Mouse (Mus musculus): ENCODE data around the gene Zbtb49.
A peak's percentile ranks its signal among the peaks of the same experiment; 100 is the strongest.

Zbtb49 gene

DNA sequence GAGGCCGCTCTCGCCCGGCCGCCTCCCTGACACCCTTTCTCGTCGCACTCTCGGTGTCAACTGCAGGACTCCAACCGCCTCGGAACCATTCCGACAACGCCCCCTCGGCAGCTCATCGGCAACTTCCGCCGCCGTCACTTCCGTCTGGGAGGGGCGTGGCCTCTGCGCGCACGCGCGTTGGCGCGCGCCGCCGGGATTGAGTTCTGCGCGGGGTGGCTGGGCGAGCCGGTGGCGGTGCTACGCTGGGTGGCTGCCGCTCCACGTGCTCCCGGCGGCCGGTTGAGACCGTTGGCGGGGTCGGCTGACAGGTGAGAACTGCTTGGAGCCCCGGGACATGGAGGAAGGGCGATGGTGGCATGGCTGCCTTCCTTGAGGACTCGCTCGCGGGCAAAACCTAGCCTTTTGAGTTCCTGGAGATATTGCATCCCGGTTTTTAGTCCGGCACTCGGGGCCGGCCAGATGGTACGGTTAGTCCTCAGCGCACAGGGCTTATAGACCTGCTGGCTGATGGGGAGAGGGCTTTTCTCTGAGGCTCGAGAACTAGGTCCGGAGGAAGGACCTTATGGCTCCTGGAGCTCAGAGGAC is at the start of gene Zbtb49, which contains the start of gene Lyar:
Gene Zbtb49, minus strand, starts transcription at position 130 of the 585 bp plus-strand sequence.
Gene Lyar, plus strand, starts transcription at position 143 of the 585 bp plus-strand sequence.
- peak; percentile 94 for DNase-seq (ENCODE audit: low spot score)

DNA sequence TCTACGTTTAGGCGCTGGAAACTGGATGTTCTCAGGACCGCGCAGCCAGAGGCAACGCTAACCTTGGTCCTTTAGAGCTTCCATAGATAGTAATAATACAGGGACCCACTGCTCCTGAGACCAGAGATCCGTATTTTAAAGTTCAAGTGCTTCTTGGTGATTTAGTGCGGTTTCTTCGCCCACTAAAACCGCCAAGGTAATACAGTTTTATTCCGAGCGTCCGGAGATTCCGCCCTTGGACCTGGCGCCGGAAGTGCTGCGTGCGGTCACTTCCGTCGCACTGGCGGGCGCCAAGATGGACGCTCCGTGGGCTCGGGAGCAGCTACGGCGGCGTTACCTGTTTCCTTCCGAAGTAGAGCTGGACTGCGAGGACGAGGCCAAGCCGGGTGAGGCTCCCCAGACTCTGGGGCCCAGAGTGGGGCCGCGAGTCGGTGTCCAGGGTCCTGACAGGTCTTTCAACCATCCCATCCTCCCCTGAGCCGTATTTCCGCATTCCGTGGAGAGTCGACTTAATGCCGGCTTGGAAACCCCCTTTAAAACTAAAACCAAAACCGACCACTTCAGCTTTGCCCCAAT is 39.9 kb upstream of the Zbtb49 start, which contains the start of gene Tmem128:
Gene Tmem128, plus strand, starts transcription at position 79 of the 576 bp plus-strand sequence.
- peak; percentile 32 for DNase-seq (ENCODE audit: low spot score)

DNA sequence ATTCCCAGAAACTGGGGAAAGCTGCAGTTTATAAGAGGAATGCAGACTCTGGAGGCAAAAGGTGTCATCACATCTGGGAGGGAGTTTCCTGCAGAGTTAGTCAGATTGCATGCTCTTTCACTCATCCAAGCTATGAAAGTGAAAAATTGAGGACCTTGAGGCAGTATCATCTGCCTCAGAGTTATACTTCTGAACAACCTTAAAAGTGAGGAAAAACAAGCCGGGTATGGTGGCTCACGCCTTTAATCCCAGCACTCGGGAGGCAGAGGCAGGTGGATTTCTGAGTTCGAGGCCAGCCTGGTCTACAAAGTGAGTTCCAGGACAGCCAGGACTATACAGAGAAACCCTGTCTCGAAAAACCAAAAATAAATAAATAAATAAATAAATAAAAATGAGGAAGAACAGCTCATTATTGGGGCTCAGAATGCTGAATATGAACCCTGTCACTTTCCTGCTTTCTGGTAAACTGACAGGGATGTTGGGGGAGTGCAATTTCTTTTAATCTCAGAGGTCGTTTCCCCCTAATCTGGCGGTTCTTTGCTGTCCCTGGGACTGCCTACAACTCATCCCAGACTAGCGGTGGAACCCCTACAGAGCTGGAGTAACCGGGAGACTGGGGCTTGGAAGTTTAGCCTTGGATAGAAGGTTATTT is 39.3 kb upstream of the Zbtb49 start:
- DNase-seq (ENCODE audit: low spot score), result no peak

GRCm38 (mm10) chr5:38258773-38259146 is 38.5 kb upstream of the Zbtb49 start:
- DNase-seq (ENCODE audit: low spot score), result no peak

GRCm38 (mm10) chr5:38258034-38258772 is 37.9 kb upstream of the Zbtb49 start:
- DNase-seq (ENCODE audit: low spot score), result no peak

- no peak for DNase-seq (ENCODE audit: low spot score)
These were observed 36.3 kb upstream of the Zbtb49 start for GRCm38 (mm10) chr5:38256551-38256950.

DNA sequence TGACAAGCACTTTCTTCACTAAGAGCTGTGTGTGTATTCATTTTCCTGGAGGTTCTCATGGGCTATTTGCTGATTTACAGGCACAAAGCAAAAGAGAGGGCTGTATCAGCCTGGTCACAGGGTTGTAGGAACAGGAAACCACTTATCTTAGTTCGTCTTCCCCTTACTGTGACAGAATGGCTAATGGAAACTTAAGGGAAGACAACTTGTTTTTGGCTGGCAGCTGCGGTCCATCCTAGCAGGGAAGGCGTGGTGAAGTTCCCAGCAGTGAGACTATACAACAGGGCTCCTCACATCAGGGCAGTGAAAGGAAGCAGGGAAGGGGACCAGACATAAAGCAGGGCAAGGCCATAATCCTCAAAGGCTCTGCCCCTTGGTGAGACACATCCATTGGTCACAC is 35.4 kb upstream of the Zbtb49 start:
- no peak for DNase-seq (ENCODE audit: low spot score)

DNA sequence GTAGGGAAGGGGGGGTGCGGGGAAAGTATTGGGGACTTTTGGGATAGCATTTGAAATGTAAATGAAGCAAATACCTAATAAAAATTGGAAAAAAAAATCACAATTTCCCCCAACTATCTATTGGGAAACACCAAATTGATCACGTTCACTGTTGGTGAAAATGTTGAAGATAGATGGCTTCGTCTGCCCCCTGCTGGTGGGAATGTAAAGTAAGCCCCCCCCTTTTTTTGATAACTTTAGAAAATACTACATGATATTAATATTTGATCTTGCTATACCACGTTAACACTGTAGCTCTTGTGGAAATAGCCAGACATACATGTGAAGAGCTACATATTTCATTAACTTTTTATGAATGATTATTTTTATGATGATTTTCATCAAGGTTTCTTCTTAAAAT is 34.9 kb upstream of the Zbtb49 start:
- DNase-seq (ENCODE audit: low spot score), result no peak

GRCm38 (mm10) chr5:38241966-38242365 is 21.7 kb upstream of the Zbtb49 start:
- no peak for DNase-seq (ENCODE audit: low spot score)

GRCm38 (mm10) chr5:38241473-38241834 is 21.2 kb upstream of the Zbtb49 start:
- no peak for DNase-seq (ENCODE audit: low spot score)

DNA sequence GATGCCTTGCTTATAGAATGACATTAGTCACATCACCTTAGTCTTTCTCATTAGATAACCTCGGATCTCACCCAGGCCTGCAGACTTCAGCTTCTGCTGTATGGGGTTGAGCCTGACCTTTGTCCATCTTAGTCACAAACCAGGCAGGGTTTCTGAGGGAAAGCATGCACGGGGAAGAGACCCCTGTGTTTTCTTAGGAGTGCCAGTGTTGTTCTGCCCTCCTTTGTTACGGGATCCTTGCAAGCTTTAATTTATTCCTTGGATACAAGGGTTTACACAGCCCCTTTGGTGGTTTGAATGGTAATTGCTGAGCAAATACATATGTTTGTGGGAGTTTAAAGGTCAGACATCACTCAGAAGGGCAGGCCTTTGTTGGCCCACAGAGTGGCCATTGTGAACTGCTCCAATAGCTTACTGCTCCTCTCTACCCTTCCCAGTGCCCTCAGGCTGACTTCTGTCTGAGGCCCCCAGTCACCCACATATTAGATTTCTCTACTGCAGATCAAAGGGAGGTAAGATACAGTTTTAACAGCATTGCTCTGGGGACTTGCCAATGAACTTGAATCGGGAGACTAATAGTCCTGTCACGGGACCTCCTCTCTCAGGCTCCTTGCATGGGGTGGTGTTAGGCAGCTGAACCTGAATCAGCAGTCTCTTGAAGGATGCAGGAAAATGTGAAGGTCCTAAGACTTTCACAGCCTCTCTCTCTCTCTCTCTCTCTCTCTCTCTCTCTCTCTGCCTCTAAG is 20.6 kb upstream of the Zbtb49 start:
- no peak for DNase-seq (ENCODE audit: low spot score)

GRCm38 (mm10) chr5:38236627-38237026 is 16.4 kb upstream of the Zbtb49 start:
- DNase-seq (ENCODE audit: low spot score), result no peak

DNA sequence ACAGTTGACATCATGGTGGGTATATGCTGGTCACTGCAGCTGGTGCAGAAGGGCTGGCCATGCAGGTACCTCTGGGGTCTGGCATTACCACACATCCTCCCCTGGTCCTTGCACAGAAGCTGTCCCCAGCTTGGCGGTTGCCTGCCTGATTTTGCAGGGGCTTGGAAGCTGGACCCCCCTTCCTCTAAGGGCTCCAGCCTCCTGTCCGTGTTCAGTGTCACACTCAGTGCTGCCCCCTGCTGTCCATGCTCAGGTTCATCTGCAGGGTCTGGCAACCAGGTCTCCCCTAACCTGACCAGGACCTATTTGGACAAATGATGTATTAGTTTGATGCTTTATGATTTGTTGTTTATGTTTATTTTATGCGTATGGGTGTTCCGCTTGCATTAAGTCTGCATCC is 15.2 kb upstream of the Zbtb49 start:
- peak; percentile 8 for DNase-seq (ENCODE audit: low spot score)

GRCm38 (mm10) chr5:38219771-38220307 is 418 bp downstream of the Zbtb49 start:
- peak; percentile 14 for DNase-seq (ENCODE audit: low spot score)

DNA sequence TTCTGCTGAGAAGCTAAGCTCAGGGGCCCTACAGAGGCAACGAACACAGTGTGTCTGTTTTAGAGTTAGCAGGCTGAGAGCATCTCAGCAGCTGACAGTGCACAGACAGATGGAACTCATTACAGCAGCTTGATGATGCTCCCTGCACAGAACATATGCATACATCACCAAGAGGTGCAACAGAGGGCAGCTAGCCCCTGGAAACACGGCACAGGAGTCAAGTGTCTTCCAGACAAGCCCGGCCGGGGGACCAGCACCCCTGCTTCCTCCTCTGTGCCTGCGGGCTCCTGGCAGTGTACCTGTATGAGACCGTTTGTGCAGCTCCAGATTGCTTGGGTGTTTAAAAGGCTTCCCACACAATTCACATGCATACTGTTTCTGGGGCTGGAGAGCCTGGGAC is 7.2 kb downstream of the Zbtb49 start:
- no peak for DNase-seq (ENCODE audit: low spot score)

DNA sequence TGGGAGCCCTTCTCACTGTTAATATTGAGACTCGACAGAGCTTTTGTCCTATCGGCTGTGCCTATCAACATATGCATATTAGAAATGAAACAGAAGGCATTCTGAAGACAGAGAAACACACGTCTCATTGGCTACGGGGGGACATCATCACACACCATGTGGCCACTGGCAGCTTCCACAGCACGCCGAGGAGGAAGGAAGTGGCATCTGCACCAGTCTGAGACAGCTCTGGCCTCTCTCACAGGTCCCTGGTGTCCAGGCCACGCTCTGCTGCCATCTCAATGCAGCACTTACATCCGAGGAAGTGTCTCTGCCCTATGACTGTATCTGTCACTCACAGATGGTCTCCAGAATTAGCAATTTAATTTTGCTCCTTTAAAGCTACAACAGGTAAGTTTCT is 8.6 kb downstream of the Zbtb49 start:
- peak; percentile 13 for DNase-seq (ENCODE audit: low spot score)

DNA sequence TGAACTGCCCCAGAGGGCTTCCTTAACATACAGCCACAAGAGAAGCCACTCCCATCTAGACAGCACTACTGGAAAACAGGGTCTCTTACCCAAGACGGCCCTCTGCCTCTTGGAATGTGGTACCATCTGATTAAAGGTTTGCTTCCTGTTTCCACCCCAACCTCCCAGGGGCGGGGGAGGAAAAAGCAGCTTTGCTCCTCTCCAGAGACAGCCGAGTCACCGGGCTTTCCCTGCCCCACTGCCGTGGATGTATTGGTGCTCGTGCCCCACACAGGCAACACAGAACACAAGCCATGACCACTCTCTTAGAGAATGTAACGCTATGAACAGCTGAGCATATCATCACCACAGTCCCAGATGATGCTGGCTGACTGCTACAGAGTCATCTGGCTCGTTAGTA is 11.3 kb downstream of the Zbtb49 start:
- DNase-seq (ENCODE audit: low spot score), result no peak

GRCm38 (mm10) chr5:38205303-38205726 is 14.9 kb downstream of the Zbtb49 start:
- no peak for DNase-seq (ENCODE audit: low spot score)

- no peak for DNase-seq (ENCODE audit: low spot score)
These were observed 20.6 kb downstream of the Zbtb49 start for GRCm38 (mm10) chr5:38199686-38200085.

DNA sequence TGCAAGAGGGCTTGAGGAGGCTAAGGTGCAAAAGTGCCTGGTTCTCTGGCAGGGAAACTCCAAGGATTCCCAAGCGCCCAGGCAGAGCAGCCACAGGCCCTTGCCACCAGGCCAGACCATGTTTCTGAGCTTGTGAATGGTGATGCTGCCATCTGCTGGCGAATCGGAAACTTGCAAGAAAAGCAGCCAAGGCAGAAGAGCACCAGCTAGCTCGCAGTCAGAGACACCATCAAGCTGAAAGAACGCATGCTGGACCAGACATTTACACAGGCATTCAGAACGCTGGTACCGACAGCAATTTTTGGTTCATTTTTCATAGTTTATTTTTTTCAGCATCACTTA is 22.8 kb downstream of the Zbtb49 start:
- peak; percentile 75 for DNase-seq (ENCODE audit: low spot score)

DNA sequence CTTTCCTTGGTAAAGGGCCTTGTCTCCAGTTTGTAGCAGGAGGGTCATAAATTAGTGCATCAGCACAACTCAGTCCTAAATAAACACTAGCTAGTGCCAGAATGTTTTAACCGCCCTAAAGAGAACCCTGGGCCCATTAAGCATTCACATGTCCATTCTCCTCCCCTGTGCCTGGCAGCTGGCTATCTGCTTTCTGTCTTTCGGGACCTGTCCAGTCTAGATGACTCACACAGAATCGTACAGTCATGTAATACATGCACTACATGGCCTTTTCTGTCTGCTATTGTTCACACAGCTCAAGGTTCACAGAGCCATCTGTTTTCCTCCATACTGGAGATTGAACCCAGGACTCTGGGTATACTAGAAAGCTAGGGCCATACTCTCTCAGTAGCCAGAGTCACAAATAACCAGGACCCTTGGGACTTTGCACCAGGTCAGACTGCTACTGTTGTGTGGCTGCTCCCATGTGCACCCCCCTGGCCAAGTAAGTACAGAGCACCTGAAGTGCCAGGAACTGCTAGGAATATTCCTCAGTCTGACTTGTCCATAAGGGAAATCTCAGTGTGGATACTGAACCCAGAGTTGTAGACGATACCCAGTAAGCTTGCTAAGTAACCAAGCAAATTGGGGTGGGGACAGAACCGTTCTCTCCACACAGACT is 23.3 kb downstream of the Zbtb49 start:
- no peak for DNase-seq (ENCODE audit: low spot score)
